Mouse (Mus musculus): ENCODE results near the gene Myrip. TPM values are rescaled to one million over a fixed set of nuclear protein-coding genes. Genes with fewer than 3 reads are reported as not detected.

The Myrip gene
- polyA plus RNA-seq, 1 experiment from 2014 or later: 0.30 TPM

- no peak for ATAC-seq (ENCODE audit: low FRiP score, low TSS enrichment)
- Histone ChIP-seq H3K4me2 (replicated peaks; ENCODE audit: low read depth, low read length) (peak overlapping the region; percentile 91), H3K27ac (ENCODE audit: low read length) (no peak overlapping the region), H3K4me1 (ENCODE audit: insufficient read depth, low read length) (peaks cover 16% of the 10 kb centered on the region; the same call in 1 of the 2 replicates), H3K27me3 (ENCODE audit: insufficient read depth, low read length) (no peaks in the 10 kb centered on the region), H3K9me3 (ENCODE audit: low read length) (no peaks in the 10 kb centered on the region), H3K4me3 (ENCODE audit: low read length) (peak overlapping the region; percentile 100), H3K36me3 (ENCODE audit: insufficient read depth, low read length) (peaks cover 22% of the 10 kb centered on the region), H3K9ac (replicated peaks; ENCODE audit: low read length) (peak overlapping the region; percentile 100)
- 77% methylated on average over 12 of the region's 12 CpGs for WGBS
Measured at GRCm38 (mm10) chr9:120493781-120494180, 192.5 kb downstream of the Myrip start.

- H3K4me2 ChIP-seq (replicated peaks; ENCODE audit: low read depth, low read length): no peak overlapping the region
- ATAC-seq (ENCODE audit: low FRiP score, low TSS enrichment): no peak
- no peak overlapping the region for H3K9ac ChIP-seq (replicated peaks; ENCODE audit: low read length)
- H3K4me1 ChIP-seq (ENCODE audit: insufficient read depth, low read length): peaks cover 16% of the 10 kb centered on the region; the same call in 1 of the 2 replicates
- H3K9me3 ChIP-seq (ENCODE audit: low read length): no peaks in the 10 kb centered on the region
- H3K36me3 ChIP-seq (ENCODE audit: insufficient read depth, low read length): peaks cover 22% of the 10 kb centered on the region
- H3K27ac ChIP-seq (ENCODE audit: low read length): no peak overlapping the region
- H3K27me3 ChIP-seq (ENCODE audit: insufficient read depth, low read length): no peaks in the 10 kb centered on the region
- WGBS: 7% methylated on average over 3 of the region's 3 CpGs
- H3K4me3 ChIP-seq (ENCODE audit: low read length): no peak overlapping the region
Measured at GRCm38 (mm10) chr9:120496691-120497090, 195.4 kb downstream of the Myrip start.

DNA sequence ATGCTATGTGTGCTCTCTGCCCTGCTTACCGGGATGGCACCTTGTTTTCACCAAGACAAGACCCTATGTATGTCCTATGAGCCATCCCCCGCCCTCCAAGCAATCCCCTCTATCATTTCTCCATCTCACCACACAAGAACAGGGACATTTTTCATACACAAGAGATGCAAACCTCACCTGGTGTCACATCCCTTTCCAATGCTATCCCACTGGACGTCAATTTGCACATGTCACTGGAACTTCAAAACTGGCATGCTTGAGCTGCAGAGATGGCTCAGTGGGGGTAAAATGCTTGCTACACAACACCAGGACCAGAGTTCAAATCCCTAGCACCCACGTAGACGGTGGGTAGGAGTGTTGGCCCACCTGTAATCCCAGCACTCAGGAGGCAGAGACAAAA, 196.7 kb downstream of the Myrip start:
- Histone ChIP-seq H3K4me2 (replicated peaks; ENCODE audit: low read depth, low read length) (no peak overlapping the region), H3K9me3 (ENCODE audit: low read length) (no peaks in the 10 kb centered on the region), H3K4me1 (ENCODE audit: insufficient read depth, low read length) (peaks cover 13% of the 10 kb centered on the region; the same call in 1 of the 2 replicates), H3K4me3 (ENCODE audit: low read length) (no peak overlapping the region), H3K36me3 (ENCODE audit: insufficient read depth, low read length) (peaks cover 22% of the 10 kb centered on the region), H3K27ac (ENCODE audit: low read length) (no peak overlapping the region), H3K9ac (replicated peaks; ENCODE audit: low read length) (no peak overlapping the region), H3K27me3 (ENCODE audit: insufficient read depth, low read length) (no peaks in the 10 kb centered on the region)
- ATAC-seq (ENCODE audit: low FRiP score, low TSS enrichment): no peak
- 91% methylated on average over 5 of the region's 5 CpGs for WGBS

GRCm38 (mm10) chr9:120501191-120501902, 200.0 kb downstream of the Myrip start:
- Histone ChIP-seq H3K27ac (ENCODE audit: low read length) (no peak overlapping the region), H3K9me3 (ENCODE audit: low read length) (peaks cover under 1% of the 10 kb centered on the region; the same call in 1 of the 2 replicates), H3K4me1 (ENCODE audit: insufficient read depth, low read length) (no peaks in the 10 kb centered on the region; the same call in 1 of the 2 replicates), H3K4me3 (ENCODE audit: low read length) (no peak overlapping the region), H3K4me2 (replicated peaks; ENCODE audit: low read depth, low read length) (no peak overlapping the region), H3K27me3 (ENCODE audit: insufficient read depth, low read length) (no peaks in the 10 kb centered on the region), H3K36me3 (ENCODE audit: insufficient read depth, low read length) (no peaks in the 10 kb centered on the region), H3K9ac (replicated peaks; ENCODE audit: low read length) (no peak overlapping the region)
- 0 out of 2 replicates have a peak, but pooled peaks have one; percentile 7 for ATAC-seq (ENCODE audit: low FRiP score, low TSS enrichment)
- 42% methylated on average over 10 of the region's 10 CpGs for WGBS

DNA sequence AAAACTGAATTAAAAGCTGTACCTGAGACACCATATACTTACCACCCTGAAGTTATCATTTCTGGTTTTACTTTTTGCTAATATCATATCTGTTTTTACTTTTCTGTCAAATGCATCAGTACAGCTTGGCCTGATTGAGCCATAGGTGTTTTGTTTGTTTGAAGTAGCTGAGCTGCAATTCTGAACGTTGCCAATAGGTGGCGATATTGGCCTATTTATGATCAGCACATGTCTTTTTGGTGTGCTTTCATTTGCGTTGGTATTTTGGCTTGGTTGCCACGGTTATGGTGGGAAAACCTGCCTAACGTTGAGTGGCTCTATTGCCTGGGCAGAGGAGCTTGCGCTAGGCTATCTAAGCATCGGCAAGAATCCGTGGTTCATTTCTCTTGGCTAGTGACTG, 200.7 kb downstream of the Myrip start:
- H3K9ac ChIP-seq (replicated peaks; ENCODE audit: low read length): no peak overlapping the region

DNA sequence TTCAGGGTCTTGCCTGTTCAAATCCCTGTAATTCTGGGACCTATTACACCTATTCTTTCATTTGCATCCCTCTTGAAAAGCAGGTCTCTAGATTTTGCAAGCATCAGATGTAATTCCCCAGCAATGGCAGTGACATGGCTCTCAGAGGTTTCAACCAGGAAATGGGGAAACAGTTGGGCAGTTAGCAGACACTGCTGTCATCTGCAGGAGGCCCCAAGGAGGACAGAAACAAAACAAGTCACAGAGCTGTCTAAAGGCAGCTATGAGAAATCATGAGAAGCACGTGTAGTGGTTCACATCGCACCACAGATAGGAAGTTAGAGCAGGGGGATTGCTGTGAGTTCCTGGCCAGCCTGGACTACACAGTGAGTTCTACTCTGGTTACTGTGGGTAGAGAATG, 203.1 kb downstream of the Myrip start:
- no peak for ATAC-seq (ENCODE audit: low FRiP score, low TSS enrichment)
- WGBS: 78% methylated on average over 2 of the region's 2 CpGs
- Histone ChIP-seq H3K9me3 (ENCODE audit: low read length) (peaks cover 9% of the 10 kb centered on the region; the same call in 1 of the 2 replicates), H3K9ac (replicated peaks; ENCODE audit: low read length) (no peak overlapping the region), H3K4me1 (ENCODE audit: insufficient read depth, low read length) (no peaks in the 10 kb centered on the region), H3K27ac (ENCODE audit: low read length) (no peak overlapping the region), H3K27me3 (ENCODE audit: insufficient read depth, low read length) (no peaks in the 10 kb centered on the region), H3K4me3 (ENCODE audit: low read length) (no peak overlapping the region), H3K4me2 (replicated peaks; ENCODE audit: low read depth, low read length) (no peak overlapping the region), H3K36me3 (ENCODE audit: insufficient read depth, low read length) (no peaks in the 10 kb centered on the region)

More for the DNA sequence above, 200.7 kb downstream of the Myrip start:
- H3K9me3 ChIP-seq (ENCODE audit: low read length): peaks cover 7% of the 10 kb centered on the region; the same call in 1 of the 2 replicates
- no peaks in the 10 kb centered on the region for H3K4me1 ChIP-seq (ENCODE audit: insufficient read depth, low read length)
- peak; percentile 15; the same call in 1 of the 2 replicates for ATAC-seq (ENCODE audit: low FRiP score, low TSS enrichment)
- H3K36me3 ChIP-seq (ENCODE audit: insufficient read depth, low read length): no peaks in the 10 kb centered on the region
- WGBS: 9% methylated on average over 8 of the region's 8 CpGs
- H3K27ac ChIP-seq (ENCODE audit: low read length): no peak overlapping the region
- H3K4me3 ChIP-seq (ENCODE audit: low read length): no peak overlapping the region
- H3K27me3 ChIP-seq (ENCODE audit: insufficient read depth, low read length): no peaks in the 10 kb centered on the region
- H3K4me2 ChIP-seq (replicated peaks; ENCODE audit: low read depth, low read length): no peak overlapping the region

- Histone ChIP-seq H3K9me3 (ENCODE audit: low read length) (peaks cover 8% of the 10 kb centered on the region), H3K4me3 (ENCODE audit: low read length) (no peak overlapping the region)
- 83% methylated on average over 3 of the region's 3 CpGs for WGBS
Measured at GRCm38 (mm10) chr9:120511781-120512180, 210.5 kb downstream of the Myrip start.

GRCm38 (mm10) chr9:120516720-120517119, 215.4 kb downstream of the Myrip start:
- no peak for ATAC-seq (ENCODE audit: low FRiP score, low TSS enrichment)
- Histone ChIP-seq H3K27me3 (ENCODE audit: insufficient read depth, low read length) (no peaks in the 10 kb centered on the region), H3K4me1 (ENCODE audit: insufficient read depth, low read length) (0 out of 2 replicates have a peak, but pooled peaks cover 3% of the 10 kb centered on the region), H3K9me3 (ENCODE audit: low read length) (peaks cover 4% of the 10 kb centered on the region), H3K9ac (replicated peaks; ENCODE audit: low read length) (no peak overlapping the region), H3K4me3 (ENCODE audit: low read length) (no peak overlapping the region), H3K27ac (ENCODE audit: low read length) (no peak overlapping the region), H3K36me3 (ENCODE audit: insufficient read depth, low read length) (no peaks in the 10 kb centered on the region), H3K4me2 (replicated peaks; ENCODE audit: low read depth, low read length) (no peak overlapping the region)
- WGBS: 40% methylated on average over 8 of the region's 8 CpGs

More at GRCm38 (mm10) chr9:120511781-120512180, 210.5 kb downstream of the Myrip start:
- Histone ChIP-seq H3K4me2 (replicated peaks; ENCODE audit: low read depth, low read length) (no peak overlapping the region), H3K9ac (replicated peaks; ENCODE audit: low read length) (no peak overlapping the region), H3K27me3 (ENCODE audit: insufficient read depth, low read length) (no peaks in the 10 kb centered on the region), H3K4me1 (ENCODE audit: insufficient read depth, low read length) (no peaks in the 10 kb centered on the region), H3K36me3 (ENCODE audit: insufficient read depth, low read length) (no peaks in the 10 kb centered on the region), H3K27ac (ENCODE audit: low read length) (no peak overlapping the region)
- no peak for ATAC-seq (ENCODE audit: low FRiP score, low TSS enrichment)

DNA sequence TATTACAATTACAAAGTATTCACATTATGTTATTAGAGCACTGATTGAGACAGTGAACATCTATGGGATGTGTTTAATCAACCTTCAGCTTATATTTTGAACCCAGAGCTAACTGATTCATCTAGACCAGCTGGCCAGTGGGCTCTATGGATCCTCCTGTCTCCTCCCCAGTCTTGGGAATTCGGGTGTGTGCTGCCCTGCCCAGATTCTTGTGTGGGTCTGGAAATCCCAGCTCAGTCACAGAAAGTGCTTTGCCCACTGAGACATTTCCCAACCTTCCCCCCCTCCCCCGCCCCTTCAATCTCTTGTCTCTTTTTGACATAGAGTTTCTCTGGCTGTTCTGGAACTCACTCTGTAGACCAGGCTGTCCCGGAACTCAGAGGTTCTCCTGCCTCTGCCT, 217.6 kb downstream of the Myrip start:
- ATAC-seq (ENCODE audit: low FRiP score, low TSS enrichment): no peak
- Histone ChIP-seq H3K27me3 (ENCODE audit: insufficient read depth, low read length) (no peaks in the 10 kb centered on the region), H3K4me3 (ENCODE audit: low read length) (no peak overlapping the region), H3K9ac (replicated peaks; ENCODE audit: low read length) (no peak overlapping the region), H3K4me2 (replicated peaks; ENCODE audit: low read depth, low read length) (no peak overlapping the region), H3K4me1 (ENCODE audit: insufficient read depth, low read length) (0 out of 2 replicates have a peak, but pooled peaks cover 3% of the 10 kb centered on the region), H3K36me3 (ENCODE audit: insufficient read depth, low read length) (no peaks in the 10 kb centered on the region), H3K27ac (ENCODE audit: low read length) (no peak overlapping the region), H3K9me3 (ENCODE audit: low read length) (no peaks in the 10 kb centered on the region)
- 75% methylated on average over 3 of the region's 3 CpGs for WGBS

- Histone ChIP-seq H3K9ac (replicated peaks; ENCODE audit: low read length) (no peak overlapping the region), H3K4me1 (ENCODE audit: insufficient read depth, low read length) (0 out of 2 replicates have a peak, but pooled peaks cover 3% of the 10 kb centered on the region), H3K27ac (ENCODE audit: low read length) (no peak overlapping the region), H3K4me2 (replicated peaks; ENCODE audit: low read depth, low read length) (no peak overlapping the region), H3K9me3 (ENCODE audit: low read length) (no peaks in the 10 kb centered on the region), H3K4me3 (ENCODE audit: low read length) (no peak overlapping the region), H3K27me3 (ENCODE audit: insufficient read depth, low read length) (no peaks in the 10 kb centered on the region), H3K36me3 (ENCODE audit: insufficient read depth, low read length) (no peaks in the 10 kb centered on the region)
- 51% methylated on average over 19 of the region's 19 CpGs for WGBS
- no peak for ATAC-seq (ENCODE audit: low FRiP score, low TSS enrichment)
Measured at GRCm38 (mm10) chr9:120519469-120520125, 218.3 kb downstream of the Myrip start.
